Mouse (Mus musculus): ENCODE data around the gene Hoxd8. TPM values are rescaled to one million over a fixed set of nuclear protein-coding genes. Genes with fewer than 3 reads are reported as not detected.

Gene Hoxd8
- polyA plus RNA-seq, 1 experiment from 2014 or later = 0.07 TPM

DNA sequence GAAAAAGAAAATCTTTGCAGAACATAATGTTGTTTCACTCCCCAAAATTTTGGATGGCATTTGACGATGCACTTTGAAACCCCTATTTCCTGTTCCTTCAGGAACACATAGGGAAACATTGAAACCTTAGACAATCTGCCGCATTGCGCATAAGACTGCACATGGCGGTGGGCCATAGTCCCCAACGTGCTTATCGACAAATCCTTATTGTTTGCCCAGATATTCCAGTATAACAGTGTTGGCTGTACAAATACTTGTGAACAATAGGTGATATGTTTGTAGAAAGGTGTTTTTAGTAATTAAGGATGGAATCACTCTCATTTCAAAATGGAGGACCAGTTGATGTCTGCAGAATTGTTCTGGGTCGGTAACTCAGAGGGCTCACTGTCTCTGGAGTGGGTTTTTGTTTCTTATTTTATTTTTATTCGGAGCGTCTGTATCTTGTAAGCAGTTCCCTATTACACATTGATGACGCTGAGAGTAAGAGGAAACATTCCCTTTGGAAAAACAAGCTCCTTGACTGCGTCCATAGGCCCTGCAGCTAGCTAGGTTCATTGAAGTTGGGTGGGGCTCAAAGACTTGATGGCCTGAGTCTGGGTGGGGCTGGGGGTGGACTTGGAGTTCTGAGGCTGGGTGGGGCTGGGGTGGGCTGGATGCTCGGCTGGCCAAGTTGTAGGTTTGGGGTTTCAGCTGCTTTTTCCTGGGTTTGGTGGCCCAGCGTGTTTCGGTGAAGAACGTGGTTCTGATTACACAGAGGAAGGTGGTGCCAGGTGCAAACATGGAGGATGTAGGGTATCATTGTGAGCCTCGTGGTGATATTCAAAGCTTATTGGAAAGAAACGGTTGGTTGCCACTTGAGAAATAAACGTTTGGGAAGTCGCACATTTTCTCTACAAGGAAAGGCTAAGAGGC lies 9.1 kb downstream of the Hoxd8 start:
- 6% methylated on average over 19 of the region's 19 CpGs for WGBS
- Histone ChIP-seq H3K9ac (no peak overlapping the region), H3K4me2 (no peak overlapping the region), H3K4me1 (peaks cover 13% of the 10 kb centered on the region), H3K27me3 (replicated peaks) (peaks cover 100% of the 10 kb centered on the region), H3K4me3 (no peak overlapping the region), H3K27ac (replicated peaks) (no peak overlapping the region), H3K36me3 (no peaks in the 10 kb centered on the region), H3K9me3 (no peaks in the 10 kb centered on the region)
- no peak for ATAC-seq (ENCODE audit: extremely low read depth, insufficient number of reproducible peaks, low FRiP score, low TSS enrichment)

DNA sequence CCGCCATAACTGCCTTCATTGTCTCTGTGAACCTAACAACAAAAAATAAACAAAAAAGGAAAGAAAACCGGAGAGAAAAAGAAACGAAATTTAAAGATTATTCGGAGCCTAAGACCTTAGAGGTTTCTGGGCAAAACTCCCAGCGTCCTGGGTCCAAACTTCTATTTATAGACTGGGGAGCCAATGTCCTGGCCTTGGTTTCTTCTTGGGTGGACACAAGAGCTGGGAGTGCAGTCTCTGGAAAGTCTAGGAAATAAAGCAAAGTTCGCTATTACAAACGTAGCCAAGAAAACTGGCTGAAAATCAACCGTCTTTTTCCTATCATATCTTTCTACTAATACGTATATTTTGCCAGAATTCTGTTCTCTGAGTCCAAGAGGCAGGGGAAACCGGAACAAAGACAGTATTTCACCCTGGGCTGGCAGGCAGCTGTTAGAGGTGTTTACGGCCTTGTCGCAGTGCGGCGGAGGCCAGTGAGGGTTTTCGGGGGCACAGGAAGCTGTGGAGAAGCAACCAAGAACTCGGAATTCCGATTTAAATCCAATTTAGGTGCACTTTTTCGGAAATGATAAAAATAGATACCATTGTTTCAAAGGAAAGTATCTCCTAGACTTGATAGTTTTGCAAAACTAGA lies 9.9 kb downstream of the Hoxd8 start:
- no peak overlapping the region for H3K27ac ChIP-seq (replicated peaks)
- no peaks in the 10 kb centered on the region for H3K9me3 ChIP-seq
- no peak overlapping the region for H3K9ac ChIP-seq
- H3K4me1 ChIP-seq = peaks cover 13% of the 10 kb centered on the region
- peaks cover 100% of the 10 kb centered on the region for H3K27me3 ChIP-seq (replicated peaks)
- no peak overlapping the region for H3K4me3 ChIP-seq
- no peaks in the 10 kb centered on the region for H3K36me3 ChIP-seq
- no peak overlapping the region for H3K4me2 ChIP-seq
- 6% methylated on average over 18 of the region's 18 CpGs for WGBS
- no peak for ATAC-seq (ENCODE audit: extremely low read depth, insufficient number of reproducible peaks, low FRiP score, low TSS enrichment)

- 0 out of 2 replicates have a peak overlapping the region, but pooled peaks have one; percentile 8 for H3K4me2 ChIP-seq
- no peak overlapping the region for H3K4me3 ChIP-seq
- peaks cover 100% of the 10 kb centered on the region for H3K27me3 ChIP-seq (replicated peaks)
- ATAC-seq (ENCODE audit: extremely low read depth, insufficient number of reproducible peaks, low FRiP score, low TSS enrichment) = no peak
- 1% methylated on average over 14 of the region's 14 CpGs for WGBS
- peaks cover 13% of the 10 kb centered on the region for H3K4me1 ChIP-seq
- no peak overlapping the region for H3K27ac ChIP-seq (replicated peaks)
- no peaks in the 10 kb centered on the region for H3K9me3 ChIP-seq
- H3K36me3 ChIP-seq = no peaks in the 10 kb centered on the region
- no peak overlapping the region for H3K9ac ChIP-seq
Measured at GRCm38 (mm10) chr2:74714881-74715280, 10.5 kb downstream of the Hoxd8 start.

DNA sequence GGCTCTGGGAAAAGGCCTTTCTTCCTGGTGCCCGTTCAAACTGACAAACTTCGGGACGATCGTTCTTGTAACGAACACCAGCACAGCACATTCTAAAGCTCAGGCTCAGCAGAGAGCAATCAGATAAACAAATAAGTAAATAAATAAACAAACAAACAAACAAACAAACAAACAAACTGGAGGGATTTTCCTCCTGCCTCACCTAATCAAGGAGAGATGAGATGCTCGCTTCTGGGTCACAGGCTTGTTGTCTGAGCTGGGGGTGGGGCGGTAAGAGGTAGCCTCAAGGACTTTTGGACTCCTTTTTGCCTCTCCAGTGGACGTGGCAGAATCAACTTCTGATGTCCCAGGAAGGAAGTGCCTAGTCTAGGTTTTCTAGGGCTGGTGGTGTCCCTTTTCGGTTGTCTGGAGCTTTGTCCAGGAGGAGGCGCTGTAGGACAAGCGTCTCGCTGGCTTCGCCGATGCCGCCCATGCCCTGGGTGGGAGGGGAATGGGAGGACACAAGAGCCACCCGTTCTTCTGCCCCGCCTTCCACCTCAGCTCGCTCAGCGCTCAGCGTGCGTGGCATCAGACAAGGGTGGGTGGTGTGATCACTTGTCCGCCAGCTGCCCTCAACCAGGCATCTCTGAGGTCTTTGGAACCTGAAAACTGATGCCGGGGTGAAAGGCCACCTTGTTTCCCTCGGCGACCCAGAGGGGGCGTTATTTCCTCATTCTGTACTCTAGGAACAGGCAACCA lies 11.3 kb downstream of the Hoxd8 start:
- Histone ChIP-seq H3K36me3 (no peaks in the 10 kb centered on the region), H3K4me1 (peaks cover 13% of the 10 kb centered on the region), H3K27me3 (replicated peaks) (peaks cover 100% of the 10 kb centered on the region), H3K4me3 (peak overlapping the region; percentile 45), H3K9ac (0 out of 2 replicates have a peak overlapping the region, but pooled peaks have one; percentile 33), H3K9me3 (no peaks in the 10 kb centered on the region), H3K27ac (replicated peaks) (no peak overlapping the region), H3K4me2 (peak overlapping the region; percentile 64)
- ATAC-seq (ENCODE audit: extremely low read depth, insufficient number of reproducible peaks, low FRiP score, low TSS enrichment) = 0 out of 2 replicates have a peak, but pooled peaks have one; percentile 31
- WGBS = 3% methylated on average over 26 of the region's 26 CpGs

DNA sequence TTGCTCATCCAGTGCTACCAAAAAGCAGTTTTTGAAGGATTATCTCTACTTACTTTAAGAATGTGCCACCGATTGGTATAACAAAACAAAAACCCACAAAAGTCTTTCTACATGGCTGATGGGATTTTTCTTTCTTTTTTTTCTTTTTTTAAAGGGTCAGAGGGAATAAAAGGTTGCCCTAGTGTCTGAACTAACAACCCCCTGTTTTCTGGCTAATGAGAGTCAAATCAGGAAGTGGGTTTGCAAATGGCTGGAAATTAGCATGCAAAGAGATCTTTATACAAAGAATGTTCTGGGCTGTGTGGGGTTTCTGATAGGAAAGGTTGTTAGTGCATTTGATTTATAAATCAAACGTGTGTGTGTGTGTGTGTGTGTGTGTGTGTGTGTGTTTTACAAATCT lies 16.0 kb downstream of the Hoxd8 start:
- Histone ChIP-seq H3K27ac (replicated peaks) (no peak overlapping the region), H3K9ac (no peak overlapping the region), H3K4me2 (no peak overlapping the region), H3K36me3 (no peaks in the 10 kb centered on the region), H3K9me3 (no peaks in the 10 kb centered on the region), H3K27me3 (replicated peaks) (peaks cover 100% of the 10 kb centered on the region), H3K4me1 (0 out of 2 replicates have a peak, but pooled peaks cover 3% of the 10 kb centered on the region), H3K4me3 (no peak overlapping the region)
- ATAC-seq (ENCODE audit: extremely low read depth, insufficient number of reproducible peaks, low FRiP score, low TSS enrichment) = no peak
- 10% methylated on average over 2 of the region's 2 CpGs for WGBS

- Histone ChIP-seq H3K36me3 (no peaks in the 10 kb centered on the region), H3K27me3 (replicated peaks) (peaks cover 100% of the 10 kb centered on the region), H3K4me3 (no peak overlapping the region), H3K4me2 (no peak overlapping the region), H3K27ac (replicated peaks) (no peak overlapping the region), H3K9ac (no peak overlapping the region), H3K4me1 (0 out of 2 replicates have a peak, but pooled peaks cover under 1% of the 10 kb centered on the region), H3K9me3 (no peaks in the 10 kb centered on the region)
- ATAC-seq (ENCODE audit: extremely low read depth, insufficient number of reproducible peaks, low FRiP score, low TSS enrichment) = no peak
- WGBS = 8% methylated on average over 5 of the region's 5 CpGs
Measured at GRCm38 (mm10) chr2:74720955-74721491, 16.6 kb downstream of the Hoxd8 start.

GRCm38 (mm10) chr2:74721882-74722281 lies 17.5 kb downstream of the Hoxd8 start:
- H3K36me3 ChIP-seq = no peaks in the 10 kb centered on the region
- ATAC-seq (ENCODE audit: extremely low read depth, insufficient number of reproducible peaks, low FRiP score, low TSS enrichment) = no peak
- WGBS = 10% methylated on average over 6 of the region's 6 CpGs
- H3K4me3 ChIP-seq = no peak overlapping the region
- no peak overlapping the region for H3K4me2 ChIP-seq
- H3K9me3 ChIP-seq = no peaks in the 10 kb centered on the region
- H3K27me3 ChIP-seq (replicated peaks) = peaks cover 100% of the 10 kb centered on the region
- H3K27ac ChIP-seq (replicated peaks) = no peak overlapping the region
- no peaks in the 10 kb centered on the region for H3K4me1 ChIP-seq
- H3K9ac ChIP-seq = no peak overlapping the region

GRCm38 (mm10) chr2:74722949-74723348 lies 18.5 kb downstream of the Hoxd8 start:
- H3K36me3 ChIP-seq = no peaks in the 10 kb centered on the region
- WGBS = 4% methylated on average over 8 of the region's 8 CpGs
- H3K9me3 ChIP-seq = no peaks in the 10 kb centered on the region
- ATAC-seq (ENCODE audit: extremely low read depth, insufficient number of reproducible peaks, low FRiP score, low TSS enrichment) = no peak
- no peak overlapping the region for H3K4me3 ChIP-seq
- H3K9ac ChIP-seq = no peak overlapping the region
- no peak overlapping the region for H3K4me2 ChIP-seq
- peaks cover 6% of the 10 kb centered on the region; the same call in 1 of the 2 replicates for H3K4me1 ChIP-seq
- H3K27ac ChIP-seq (replicated peaks) = no peak overlapping the region
- H3K27me3 ChIP-seq (replicated peaks) = peaks cover 100% of the 10 kb centered on the region

DNA sequence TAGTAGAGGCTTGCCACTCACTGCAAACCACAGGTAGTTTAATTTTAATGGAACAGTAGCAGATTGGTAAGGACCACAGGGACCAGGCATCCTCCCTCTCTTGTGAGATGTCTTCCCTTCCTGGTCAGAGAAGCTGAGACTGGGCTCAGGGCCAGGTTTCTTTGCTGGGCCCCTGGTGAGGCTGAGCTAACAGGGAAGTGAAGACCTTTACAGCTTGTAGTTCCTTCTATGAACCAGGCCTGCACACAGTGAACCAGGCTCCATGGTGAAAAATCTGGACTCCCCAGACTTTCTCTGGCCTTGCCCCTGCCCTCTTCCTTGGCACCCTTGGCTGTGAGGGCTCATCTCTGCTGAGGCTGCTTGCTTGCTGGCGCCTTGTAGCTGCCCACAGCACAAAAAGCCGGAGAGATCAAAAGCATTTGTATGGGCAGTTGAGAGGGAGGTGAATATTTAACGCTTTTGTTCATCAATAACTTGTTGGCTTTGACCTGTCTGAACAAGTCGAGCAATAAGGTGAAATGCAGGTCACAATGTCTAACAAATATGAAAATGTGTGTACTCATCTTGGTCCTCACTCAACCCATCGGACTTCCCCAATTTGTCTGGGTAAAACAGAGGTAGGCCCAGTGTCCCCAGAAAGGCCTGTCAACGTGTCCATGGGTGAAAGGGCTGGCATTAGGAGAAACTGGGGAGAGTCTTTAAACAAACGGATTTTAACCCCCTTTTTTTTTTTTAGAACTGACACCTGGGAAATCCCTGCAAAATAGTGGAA lies 20.0 kb downstream of the Hoxd8 start:
- WGBS = 15% methylated on average over 7 of the region's 7 CpGs
- no peaks in the 10 kb centered on the region for H3K36me3 ChIP-seq
- no peak overlapping the region for H3K9ac ChIP-seq
- peaks cover 6% of the 10 kb centered on the region; the same call in 1 of the 2 replicates for H3K4me1 ChIP-seq
- no peak overlapping the region for H3K4me3 ChIP-seq
- H3K4me2 ChIP-seq = no peak overlapping the region
- no peaks in the 10 kb centered on the region for H3K9me3 ChIP-seq
- ATAC-seq (ENCODE audit: extremely low read depth, insufficient number of reproducible peaks, low FRiP score, low TSS enrichment) = no peak
- no peak overlapping the region for H3K27ac ChIP-seq (replicated peaks)
- H3K27me3 ChIP-seq (replicated peaks) = peaks cover 100% of the 10 kb centered on the region

DNA sequence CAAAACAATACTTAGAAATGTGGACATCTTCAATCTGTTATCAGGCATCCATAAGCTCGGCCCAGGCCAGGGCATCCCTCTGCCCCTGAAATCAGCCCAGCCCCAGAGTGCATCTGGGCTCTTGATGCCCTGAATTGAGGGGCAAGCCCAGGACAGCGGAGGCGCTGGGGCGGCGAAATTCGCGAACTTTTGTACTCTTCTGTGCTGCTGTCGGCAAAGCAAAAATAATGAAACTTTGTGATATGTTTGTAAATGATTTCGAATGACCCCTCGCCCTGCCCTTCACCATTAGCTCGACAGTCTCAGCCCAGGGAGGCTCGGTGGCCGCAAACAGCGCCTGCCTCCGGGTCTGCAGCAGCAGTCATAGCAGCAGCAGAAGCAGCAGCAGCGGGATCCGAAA lies 20.8 kb downstream of the Hoxd8 start:
- Histone ChIP-seq H3K27ac (replicated peaks) (no peak overlapping the region), H3K4me1 (peaks cover 6% of the 10 kb centered on the region; the same call in 1 of the 2 replicates), H3K27me3 (replicated peaks) (peaks cover 100% of the 10 kb centered on the region), H3K4me3 (no peak overlapping the region), H3K4me2 (no peak overlapping the region), H3K9ac (no peak overlapping the region), H3K36me3 (no peaks in the 10 kb centered on the region), H3K9me3 (no peaks in the 10 kb centered on the region)
- 6% methylated on average over 17 of the region's 17 CpGs for WGBS
- ATAC-seq (ENCODE audit: extremely low read depth, insufficient number of reproducible peaks, low FRiP score, low TSS enrichment) = no peak
